28 mouse cellular contexts compared by ENCODE assay signal in the genomic region with DNA sequence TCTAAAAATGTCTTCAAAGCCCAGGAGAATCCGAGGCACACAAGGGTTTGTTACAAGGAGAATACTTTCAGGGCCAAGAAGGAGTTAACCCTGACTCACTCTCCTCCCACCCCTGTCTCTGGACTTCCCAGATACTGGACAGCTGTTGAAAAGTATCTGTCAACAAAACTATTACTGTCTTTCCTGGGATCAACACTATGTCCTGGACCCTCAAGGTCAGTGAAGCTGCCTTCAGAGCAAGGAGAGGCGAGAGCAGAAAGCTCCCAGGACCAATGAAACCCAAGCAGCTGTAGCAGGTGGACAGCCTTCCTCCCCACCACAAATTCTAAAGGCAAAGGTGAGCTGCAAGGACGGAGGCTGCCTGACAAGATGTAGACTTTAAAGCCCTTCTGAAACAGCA.
DNase-seq lines count a peak whose midpoint lies in the region; ATAC-seq and TF ChIP-seq lines count a peak whose summit lies in the region.
"Had no signal": no experiment of that assay in that cellular context is flagged by ENCODE, and none has a peak within 500 bp of the region (broad histone marks: within the 10 kb centered on the region; RNA-seq: fewer than 3 reads in every experiment).

No protein-coding gene starts in this region.

- no peak for DNase-seq in heart, adult 8-10 months (ENCODE audit: low spot score)
- DNase-seq in kidney, adult 8-10 months: no peak
- no peak for DNase-seq in limb, embryonic 14.5 days (ENCODE audit: low spot score)
- DNase-seq in skeletal muscle tissue, adult 2 months (ENCODE audit: low read depth, low spot score): peak; percentile 74
- DNase-seq: adrenal gland, adult 2 months; B cell, adult 2 months; cerebellum, adult 2 months; cerebellum, postnatal 14 days; kidney, adult 9 months; kidney, postnatal 36 days; liver, embryonic 13.5 days; lung, adult 18-20 months; lung, postnatal 10 days; retina, postnatal 1 day; right cerebral cortex, postnatal 14 days had no signal

- TF ChIP-seq POLR2A in limb, embryonic 14.5 days (IDR thresholded peaks at IDR 0.05; ENCODE audit: borderline replicate concordance, extremely low read depth, insufficient read depth, insufficient read length): no peak

- H3K9me3 ChIP-seq in heart, embryonic 12.5 days (replicated peaks): no peaks in the 10 kb centered on the region
- no peaks in the 10 kb centered on the region for H3K9me3 ChIP-seq in kidney, embryonic 14.5 days (ENCODE audit: control insufficient read depth, low read length)
- no peaks in the 10 kb centered on the region for H3K9me3 ChIP-seq in limb, embryonic 14.5 days (ENCODE audit: control insufficient read depth, low read length)
- H3K9me3 ChIP-seq: heart, embryonic 15.5 days; limb, embryonic 15.5 days; midbrain, embryonic 13.5 days; stomach, embryonic 15.5 days had no signal

- WGBS in heart, embryonic 12.5 days: 12% methylated on average over 3 of the region's 3 CpGs
- WGBS in kidney, embryonic 14.5 days: 24% methylated on average over 3 of the region's 3 CpGs
- 42% methylated on average over 3 of the region's 3 CpGs for WGBS in limb, embryonic 14.5 days

- no peaks in the 10 kb centered on the region for H3K36me3 ChIP-seq in heart, embryonic 12.5 days
- no peaks in the 10 kb centered on the region for H3K36me3 ChIP-seq in kidney, embryonic 14.5 days (ENCODE audit: control insufficient read depth, insufficient read depth, low read length)
- H3K36me3 ChIP-seq in limb, embryonic 14.5 days (ENCODE audit: control insufficient read depth, insufficient read depth, low read length): no peaks in the 10 kb centered on the region
- H3K36me3 ChIP-seq: heart, embryonic 15.5 days; limb, embryonic 15.5 days; liver, embryonic 13.5 days; midbrain, embryonic 13.5 days; stomach, embryonic 15.5 days had no signal

- peaks cover 16% of the 10 kb centered on the region for H3K4me1 ChIP-seq in heart, embryonic 12.5 days (replicated peaks)
- 0 out of 2 replicates have a peak, but pooled peaks cover 7% of the 10 kb centered on the region for H3K4me1 ChIP-seq in kidney, embryonic 14.5 days (ENCODE audit: control insufficient read depth, insufficient read depth, low read length)
- peaks cover 3% of the 10 kb centered on the region; the same call in 1 of the 2 replicates for H3K4me1 ChIP-seq in limb, embryonic 14.5 days (ENCODE audit: control insufficient read depth, insufficient read depth, low read length)
- H3K4me1 ChIP-seq: liver, embryonic 13.5 days; stomach, embryonic 15.5 days had no signal

- H3K27ac ChIP-seq in heart, embryonic 12.5 days (ENCODE audit: poor library complexity, severe bottlenecking): no peak overlapping the region
- no peak overlapping the region for H3K27ac ChIP-seq in kidney, embryonic 14.5 days (ENCODE audit: low read depth, low read length)
- H3K27ac ChIP-seq in limb, embryonic 14.5 days (replicated peaks; ENCODE audit: low read depth, low read length): no peak overlapping the region
- H3K27ac ChIP-seq: heart, embryonic 15.5 days; layer of hippocampus, adult 2 months; left cerebral cortex, adult 2 months; limb, embryonic 15.5 days; liver, embryonic 13.5 days; macrophage; midbrain, embryonic 13.5 days; stomach, embryonic 15.5 days had no signal

- H3K4me3 ChIP-seq in heart, embryonic 12.5 days: no peak overlapping the region
- H3K4me3 ChIP-seq in kidney, embryonic 14.5 days (ENCODE audit: low read length): no peak overlapping the region
- H3K4me3 ChIP-seq in limb, embryonic 14.5 days (replicated peaks; ENCODE audit: low read length): no peak overlapping the region
- H3K4me3 ChIP-seq: heart, embryonic 15.5 days; layer of hippocampus, adult 2 months; left cerebral cortex, adult 2 months; limb, embryonic 15.5 days; liver, embryonic 13.5 days; midbrain, embryonic 13.5 days; stomach, embryonic 15.5 days had no signal

- peak overlapping the region; percentile 28; the same call in 1 of the 2 replicates for H3K4me2 ChIP-seq in heart, embryonic 12.5 days
- H3K4me2 ChIP-seq in kidney, embryonic 14.5 days (replicated peaks; ENCODE audit: low read depth, low read length): no peak overlapping the region
- no peak overlapping the region for H3K4me2 ChIP-seq in limb, embryonic 14.5 days (replicated peaks; ENCODE audit: low read depth, low read length, severe bottlenecking)
- H3K4me2 ChIP-seq: heart, embryonic 15.5 days; limb, embryonic 15.5 days; liver, embryonic 13.5 days; midbrain, embryonic 13.5 days; stomach, embryonic 15.5 days had no signal

- H3K27me3 ChIP-seq in heart, embryonic 12.5 days (replicated peaks): no peaks in the 10 kb centered on the region
- H3K27me3 ChIP-seq in kidney, embryonic 14.5 days (ENCODE audit: control insufficient read depth, insufficient read depth, low read length): no peaks in the 10 kb centered on the region
- H3K27me3 ChIP-seq in limb, embryonic 14.5 days (ENCODE audit: control insufficient read depth, insufficient read depth, low read length): no peaks in the 10 kb centered on the region
- H3K27me3 ChIP-seq: CH12.LX; heart, embryonic 15.5 days; limb, embryonic 15.5 days; liver, embryonic 13.5 days; midbrain, embryonic 13.5 days; stomach, embryonic 15.5 days had no signal

- no peak overlapping the region for H3K9ac ChIP-seq in heart, embryonic 12.5 days
- H3K9ac ChIP-seq in kidney, embryonic 14.5 days (ENCODE audit: low read depth, low read length): no peak overlapping the region
- no peak overlapping the region for H3K9ac ChIP-seq in limb, embryonic 14.5 days (ENCODE audit: low read depth, low read length, severe bottlenecking)
- H3K9ac ChIP-seq: heart, embryonic 15.5 days; limb, embryonic 15.5 days; liver, embryonic 13.5 days; midbrain, embryonic 13.5 days; stomach, embryonic 15.5 days had no signal

- no peak for ATAC-seq in heart, embryonic 12.5 days (ENCODE audit: insufficient number of reproducible peaks, low FRiP score)
- ATAC-seq in kidney, embryonic 14.5 days (ENCODE audit: low FRiP score, low TSS enrichment): peak; percentile 54; the same call in 1 of the 2 replicates
- peak; percentile 47; the same call in 1 of the 2 replicates for ATAC-seq in limb, embryonic 14.5 days (ENCODE audit: low FRiP score, low read depth)
- ATAC-seq: activated CD4-positive, CD25-positive, alpha-beta regulatory T cell, adult 4 months; forebrain, embryonic 14.5 days; hindbrain, embryonic 16.5 days; midbrain, embryonic 13.5 days had no signal
